ENCODE assay signal across 26 mouse cellular contexts in the genomic region with DNA sequence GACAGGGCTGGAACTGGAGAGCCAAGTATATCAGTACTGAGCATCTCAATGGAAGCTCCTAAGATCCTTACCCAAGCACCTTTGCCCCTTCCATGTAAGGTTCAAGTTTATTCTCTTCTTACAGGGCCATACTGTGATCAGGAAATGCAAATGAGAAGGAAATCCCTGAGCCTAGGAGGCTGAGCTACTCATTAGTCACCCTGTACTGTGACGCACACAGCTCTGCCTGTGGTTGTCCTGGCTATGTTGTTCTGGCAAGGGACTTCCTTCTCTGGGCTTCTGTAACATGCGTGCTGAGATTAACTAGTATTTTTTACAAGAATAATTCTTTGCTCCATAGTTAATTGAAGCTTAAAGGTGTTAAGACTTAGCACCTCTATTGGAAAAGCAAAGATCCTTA. TPM values are rescaled to one million over a fixed set of nuclear protein-coding genes. Genes with fewer than 3 reads are reported as not detected.
A peak's percentile ranks its signal among the peaks of the same experiment; 100 is the strongest.
DNase-seq lines count a peak whose midpoint lies in the region; TF ChIP-seq lines count a peak whose summit lies in the region.
"Had no signal": no experiment of that assay in that cellular context is flagged by ENCODE, and none has a peak within 500 bp of the region (broad histone marks: within the 10 kb centered on the region; RNA-seq: fewer than 3 reads in every experiment).

No protein-coding gene starts in this region.

- H3K4me1 ChIP-seq in lung, adult 2 months (ENCODE audit: control insufficient read depth, insufficient read depth, low read length) = no peaks in the 10 kb centered on the region
- H3K4me1 ChIP-seq: embryonic facial prominence, embryonic 12.5 days; forebrain, embryonic 12.5 days; heart, embryonic 10.5 days; hindbrain, embryonic 10.5 days had no signal

- no peak for TF ChIP-seq POLR2A in lung, adult 2 months (IDR thresholded peaks at IDR 0.05; ENCODE audit: borderline replicate concordance, extremely low read depth, low read depth, low read length)

- WGBS in lung, adult 2 months = 54% methylated on average over 2 of the region's 2 CpGs

- TF ChIP-seq CTCF in lung, adult 2 months (IDR thresholded peaks at IDR 0.05; ENCODE audit: insufficient read depth, low read length) = no peak

- no peak overlapping the region for H3K4me3 ChIP-seq in lung, adult 2 months (replicated peaks; ENCODE audit: extremely low read depth, low read depth, low read length)
- H3K4me3 ChIP-seq: embryonic facial prominence, embryonic 12.5 days; forebrain, embryonic 12.5 days; gastrocnemius, adult 2 months; heart, embryonic 10.5 days; hindbrain, embryonic 10.5 days had no signal

- intact Hi-C loops in heart, postnatal 10 days (cut with DNase I) = no loop called here

- DNase-seq in heart, adult 11 months = peak; percentile 30
- DNase-seq in heart, postnatal 10 days = no peak
- DNase-seq in 416B (ENCODE audit: low read depth) = peak; percentile 26
- DNase-seq in fibroblast of lung, adult 2 months (ENCODE audit: low read depth) = peak; percentile 44
- DNase-seq in layer of hippocampus, postnatal 36 days = no peak
- DNase-seq in lung, adult 2 months = no peak
- no peak for DNase-seq in layer of hippocampus, adult 9-11 months
- DNase-seq: adrenal gland, adult 8-10 months; cerebellum, adult 11-12 months; cerebellum, adult 9-10 months; cerebellum, postnatal 25 days; gastrocnemius, adult 2 months; gastrocnemius, postnatal 36 days; heart, adult 18-20 months; heart, postnatal 14 days; kidney, adult 11 months had no signal

RNA-seq across cellular contexts. Expression of a gene that starts 17.3 kb away (rescaled TPM):
- not detected for total RNA-seq in heart, postnatal 10 days (2021)
- not detected for total RNA-seq in layer of hippocampus, postnatal 36 days (2021)
- polyA plus RNA-seq in lung, adult 2 months (2012; rRNA removed) = 0.07 TPM in 1 of 2 replicates, not detected in the other
- total RNA-seq: adrenal gland, adult 8-10 months; adrenal gland, postnatal 4 days; gastrocnemius, adult 2 months; gastrocnemius, postnatal 36 days; heart, adult 18-20 months; heart, postnatal 14 days had no signal
- polyA plus RNA-seq: embryonic facial prominence, embryonic 12.5 days; forebrain, embryonic 12.5 days; forebrain, embryonic 16.5 days; heart, embryonic 14.5 days; hindbrain, embryonic 10.5 days; hindbrain, embryonic 14.5 days had no signal

RNA-seq across cellular contexts. Expression of a gene that starts 49.2 kb away (rescaled TPM):
- not detected for total RNA-seq in heart, postnatal 10 days (2021)
- total RNA-seq in layer of hippocampus, postnatal 36 days (2021) = not detected
- polyA plus RNA-seq in lung, adult 2 months (2012; rRNA removed) = 0.20 and 3.4 TPM in 2 replicates
- total RNA-seq: adrenal gland, adult 8-10 months; gastrocnemius, adult 2 months; gastrocnemius, postnatal 36 days; heart, adult 18-20 months; heart, postnatal 14 days had no signal
- polyA plus RNA-seq: C2C12; cortical plate, adult 2 months; embryonic facial prominence, embryonic 12.5 days; forebrain, embryonic 12.5 days; forebrain, embryonic 16.5 days; heart, embryonic 10.5 days; heart, embryonic 14.5 days; hindbrain, embryonic 10.5 days; hindbrain, embryonic 14.5 days had no signal

Comparison
In these comparisons a context has a peak if more than half of its experiments do, and no peak if none do; other contexts are left out.
1. DNase-seq: peak in heart, adult 11 months (single experiment), 416B (single experiment) and fibroblast of lung, adult 2 months (single experiment); none in heart, postnatal 10 days (0 of 2), layer of hippocampus, postnatal 36 days (0 of 2), lung, adult 2 months (single experiment) and layer of hippocampus, adult 9-11 months (single experiment).